29 mouse cellular contexts compared by ENCODE assay signal in genomic region chrX:42033911-42034310, GRCm38 (mm10). TPM values are rescaled to one million over a fixed set of nuclear protein-coding genes. Genes with fewer than 3 reads are reported as not detected.
A peak's percentile ranks its signal among the peaks of the same experiment; 100 is the strongest.
DNase-seq lines count a peak whose midpoint lies in the region; ATAC-seq and TF ChIP-seq lines count a peak whose summit lies in the region.
"Had no signal": no experiment of that assay in that cellular context is flagged by ENCODE, and none has a peak within 500 bp of the region (broad histone marks: within the 10 kb centered on the region; RNA-seq: fewer than 3 reads in every experiment).

No protein-coding gene starts in this region.

- no peaks in the 10 kb centered on the region for H3K27me3 ChIP-seq in embryonic facial prominence, embryonic 14.5 days (replicated peaks; ENCODE audit: control insufficient read depth, insufficient read depth, low read length)
- H3K27me3 ChIP-seq in embryonic facial prominence, embryonic 10.5 days (replicated peaks; ENCODE audit: low read depth, poor library complexity, severe bottlenecking), result no peaks in the 10 kb centered on the region
- H3K27me3 ChIP-seq in liver, postnatal 0 days (ENCODE audit: insufficient read depth, low read length), result no peaks in the 10 kb centered on the region
- H3K27me3 ChIP-seq in liver, embryonic 11.5 days (replicated peaks; ENCODE audit: control insufficient read depth, insufficient read depth, low read length), result no peaks in the 10 kb centered on the region
- no peaks in the 10 kb centered on the region for H3K27me3 ChIP-seq in midbrain, embryonic 14.5 days (ENCODE audit: control insufficient read depth, insufficient read depth, low read length)
- no peaks in the 10 kb centered on the region for H3K27me3 ChIP-seq in midbrain, embryonic 10.5 days (ENCODE audit: low read depth, poor library complexity, severe bottlenecking)
- H3K27me3 ChIP-seq in limb, embryonic 15.5 days, result no peaks in the 10 kb centered on the region
- H3K27me3 ChIP-seq in heart, embryonic 11.5 days (ENCODE audit: control insufficient read depth, insufficient read depth, low read length), result no peaks in the 10 kb centered on the region
- H3K27me3 ChIP-seq: embryonic facial prominence, embryonic 12.5 days; heart, embryonic 12.5 days; intestine, embryonic 15.5 days; kidney, embryonic 15.5 days; midbrain, embryonic 12.5 days; neural tube, embryonic 13.5 days had no signal

- no peak for TF ChIP-seq EP300 in liver, postnatal 0 days (IDR thresholded peaks at IDR 0.05; ENCODE audit: low read depth)

- H3K36me3 ChIP-seq in embryonic facial prominence, embryonic 14.5 days (ENCODE audit: control insufficient read depth, insufficient read depth, low read length), result no peaks in the 10 kb centered on the region
- no peaks in the 10 kb centered on the region for H3K36me3 ChIP-seq in embryonic facial prominence, embryonic 10.5 days (replicated peaks)
- H3K36me3 ChIP-seq in liver, postnatal 0 days (replicated peaks; ENCODE audit: insufficient read depth, low read length), result no peaks in the 10 kb centered on the region
- H3K36me3 ChIP-seq in liver, embryonic 11.5 days (ENCODE audit: control insufficient read depth, insufficient read depth, low read length), result no peaks in the 10 kb centered on the region
- H3K36me3 ChIP-seq in midbrain, embryonic 14.5 days (ENCODE audit: control insufficient read depth, insufficient read depth, low read length), result no peaks in the 10 kb centered on the region
- H3K36me3 ChIP-seq in midbrain, embryonic 10.5 days, result no peaks in the 10 kb centered on the region
- H3K36me3 ChIP-seq in limb, embryonic 15.5 days, result no peaks in the 10 kb centered on the region
- H3K36me3 ChIP-seq in heart, embryonic 11.5 days (ENCODE audit: control insufficient read depth, insufficient read depth, low read length), result no peaks in the 10 kb centered on the region
- H3K36me3 ChIP-seq: embryonic facial prominence, embryonic 12.5 days; heart, embryonic 12.5 days; hindbrain, embryonic 10.5 days; intestine, embryonic 15.5 days; kidney, embryonic 15.5 days; midbrain, embryonic 12.5 days; neural tube, embryonic 13.5 days had no signal

- WGBS in embryonic facial prominence, embryonic 14.5 days, result 66% methylated on average over 7 of the region's 7 CpGs
- WGBS in embryonic facial prominence, embryonic 10.5 days, result 74% methylated on average over 7 of the region's 7 CpGs
- 56% methylated on average over 7 of the region's 7 CpGs for WGBS in liver, postnatal 0 days (ENCODE audit: insufficient replicate concordance)
- WGBS in liver, embryonic 11.5 days, result 74% methylated on average over 7 of the region's 7 CpGs
- WGBS in midbrain, embryonic 14.5 days, result 45% methylated on average over 7 of the region's 7 CpGs
- 63% methylated on average over 7 of the region's 7 CpGs for WGBS in midbrain, embryonic 10.5 days
- 67% methylated on average over 7 of the region's 7 CpGs for WGBS in limb, embryonic 15.5 days
- WGBS in heart, embryonic 11.5 days (ENCODE audit: insufficient replicate concordance), result 62% methylated on average over 7 of the region's 7 CpGs

- H3K9me3 ChIP-seq in embryonic facial prominence, embryonic 14.5 days (ENCODE audit: control insufficient read depth, low read length), result no peaks in the 10 kb centered on the region
- no peaks in the 10 kb centered on the region for H3K9me3 ChIP-seq in embryonic facial prominence, embryonic 10.5 days
- no peaks in the 10 kb centered on the region for H3K9me3 ChIP-seq in liver, postnatal 0 days (ENCODE audit: low read length)
- H3K9me3 ChIP-seq in liver, embryonic 11.5 days (ENCODE audit: control insufficient read depth, low read length), result no peaks in the 10 kb centered on the region
- H3K9me3 ChIP-seq in midbrain, embryonic 14.5 days (ENCODE audit: control insufficient read depth, low read length), result no peaks in the 10 kb centered on the region
- no peaks in the 10 kb centered on the region for H3K9me3 ChIP-seq in midbrain, embryonic 10.5 days (replicated peaks)
- H3K9me3 ChIP-seq in limb, embryonic 15.5 days, result no peaks in the 10 kb centered on the region
- H3K9me3 ChIP-seq in heart, embryonic 11.5 days (replicated peaks; ENCODE audit: control insufficient read depth, low read length), result no peaks in the 10 kb centered on the region
- H3K9me3 ChIP-seq: embryonic facial prominence, embryonic 12.5 days; heart, embryonic 12.5 days; hindbrain, embryonic 10.5 days; intestine, embryonic 15.5 days; kidney, embryonic 15.5 days; midbrain, embryonic 12.5 days; neural tube, embryonic 13.5 days had no signal

- no peaks in the 10 kb centered on the region for H3K4me1 ChIP-seq in embryonic facial prominence, embryonic 14.5 days (ENCODE audit: control insufficient read depth, insufficient read depth, low read length)
- H3K4me1 ChIP-seq in embryonic facial prominence, embryonic 10.5 days, result no peaks in the 10 kb centered on the region
- H3K4me1 ChIP-seq in liver, postnatal 0 days (ENCODE audit: insufficient read depth), result no peaks in the 10 kb centered on the region; the same call in 1 of the 2 replicates
- H3K4me1 ChIP-seq in liver, embryonic 11.5 days (replicated peaks; ENCODE audit: control insufficient read depth, insufficient read depth, low read length), result no peaks in the 10 kb centered on the region
- no peaks in the 10 kb centered on the region for H3K4me1 ChIP-seq in midbrain, embryonic 14.5 days (ENCODE audit: control insufficient read depth, insufficient read depth, low read length)
- H3K4me1 ChIP-seq in midbrain, embryonic 10.5 days, result no peaks in the 10 kb centered on the region
- no peaks in the 10 kb centered on the region for H3K4me1 ChIP-seq in limb, embryonic 15.5 days
- H3K4me1 ChIP-seq in heart, embryonic 11.5 days (ENCODE audit: control insufficient read depth, insufficient read depth, low read length), result no peaks in the 10 kb centered on the region
- H3K4me1 ChIP-seq: embryonic facial prominence, embryonic 12.5 days; heart, embryonic 12.5 days; hindbrain, embryonic 10.5 days; intestine, embryonic 15.5 days; kidney, embryonic 15.5 days; midbrain, embryonic 12.5 days; neural tube, embryonic 13.5 days had no signal

- no peak overlapping the region for H3K4me3 ChIP-seq in embryonic facial prominence, embryonic 14.5 days (ENCODE audit: low read depth, low read length)
- H3K4me3 ChIP-seq in embryonic facial prominence, embryonic 10.5 days, result no peak overlapping the region
- H3K4me3 ChIP-seq in liver, postnatal 0 days (ENCODE audit: low read depth, low read length), result no peak overlapping the region
- no peak overlapping the region for H3K4me3 ChIP-seq in liver, embryonic 11.5 days (ENCODE audit: low read depth, low read length)
- H3K4me3 ChIP-seq in midbrain, embryonic 14.5 days (replicated peaks; ENCODE audit: low read depth, low read length), result no peak overlapping the region
- no peak overlapping the region for H3K4me3 ChIP-seq in midbrain, embryonic 10.5 days
- H3K4me3 ChIP-seq in limb, embryonic 15.5 days, result no peak overlapping the region
- H3K4me3 ChIP-seq in heart, embryonic 11.5 days (ENCODE audit: low read depth, low read length), result no peak overlapping the region
- H3K4me3 ChIP-seq: embryonic facial prominence, embryonic 12.5 days; heart, embryonic 12.5 days; hindbrain, embryonic 10.5 days; intestine, embryonic 15.5 days; kidney, embryonic 15.5 days; left cerebral cortex, adult 2 months; midbrain, embryonic 12.5 days; myocyte; neural tube, embryonic 13.5 days had no signal

- no peak for TF ChIP-seq CTCF in liver, postnatal 0 days (IDR thresholded peaks at IDR 0.05; ENCODE audit: low read depth)

- no peak overlapping the region for H3K4me2 ChIP-seq in embryonic facial prominence, embryonic 14.5 days (ENCODE audit: low read depth, low read length)
- no peak overlapping the region for H3K4me2 ChIP-seq in liver, postnatal 0 days (ENCODE audit: low read depth, low read length)
- H3K4me2 ChIP-seq in liver, embryonic 11.5 days, result no peak overlapping the region
- no peak overlapping the region for H3K4me2 ChIP-seq in midbrain, embryonic 14.5 days (ENCODE audit: low read length)
- H3K4me2 ChIP-seq in limb, embryonic 15.5 days, result no peak overlapping the region
- no peak overlapping the region for H3K4me2 ChIP-seq in heart, embryonic 11.5 days
- H3K4me2 ChIP-seq: embryonic facial prominence, embryonic 12.5 days; intestine, embryonic 15.5 days; kidney, embryonic 15.5 days; neural tube, embryonic 13.5 days had no signal

- no peak for ATAC-seq in embryonic facial prominence, embryonic 14.5 days (ENCODE audit: low read depth)
- no peak for ATAC-seq in liver, postnatal 0 days
- no peak for ATAC-seq in liver, embryonic 11.5 days (replicated peaks; ENCODE audit: low FRiP score)
- ATAC-seq in midbrain, embryonic 14.5 days (ENCODE audit: low FRiP score, low TSS enrichment), result no peak
- no peak for ATAC-seq in limb, embryonic 15.5 days (ENCODE audit: insufficient number of reproducible peaks, low FRiP score, low TSS enrichment, low read depth)
- ATAC-seq in heart, embryonic 11.5 days (replicated peaks; ENCODE audit: insufficient number of reproducible peaks, low FRiP score, low TSS enrichment), result no peak
- ATAC-seq: hindbrain, embryonic 16.5 days had no signal

- H3K9ac ChIP-seq in embryonic facial prominence, embryonic 14.5 days (ENCODE audit: low read depth, low read length), result no peak overlapping the region
- no peak overlapping the region for H3K9ac ChIP-seq in liver, postnatal 0 days (replicated peaks)
- no peak overlapping the region for H3K9ac ChIP-seq in liver, embryonic 11.5 days (ENCODE audit: low read depth, low read length)
- H3K9ac ChIP-seq in midbrain, embryonic 14.5 days (replicated peaks; ENCODE audit: low read length), result no peak overlapping the region
- no peak overlapping the region for H3K9ac ChIP-seq in limb, embryonic 15.5 days
- H3K9ac ChIP-seq in heart, embryonic 11.5 days (ENCODE audit: low read depth, low read length), result no peak overlapping the region
- H3K9ac ChIP-seq: embryonic facial prominence, embryonic 12.5 days; heart, embryonic 12.5 days; intestine, embryonic 15.5 days; kidney, embryonic 15.5 days; midbrain, embryonic 12.5 days; neural tube, embryonic 13.5 days had no signal

- H3K27ac ChIP-seq in embryonic facial prominence, embryonic 14.5 days (replicated peaks; ENCODE audit: low read depth, low read length), result 0 out of 2 replicates have a peak overlapping the region, but pooled peaks have one; percentile 13
- no peak overlapping the region for H3K27ac ChIP-seq in embryonic facial prominence, embryonic 10.5 days (replicated peaks)
- H3K27ac ChIP-seq in liver, postnatal 0 days (ENCODE audit: low read depth), result peak overlapping the region; percentile 62; the same call in 1 of the 2 replicates
- no peak overlapping the region for H3K27ac ChIP-seq in liver, embryonic 11.5 days (ENCODE audit: low read depth, low read length)
- no peak overlapping the region for H3K27ac ChIP-seq in midbrain, embryonic 14.5 days (replicated peaks; ENCODE audit: low read depth, low read length)
- H3K27ac ChIP-seq in midbrain, embryonic 10.5 days (replicated peaks), result no peak overlapping the region
- 0 out of 2 replicates have a peak overlapping the region, but pooled peaks have one; percentile 43 for H3K27ac ChIP-seq in limb, embryonic 15.5 days
- no peak overlapping the region for H3K27ac ChIP-seq in heart, embryonic 11.5 days (ENCODE audit: low read depth, low read length)
- H3K27ac ChIP-seq: embryonic facial prominence, embryonic 12.5 days; intestine, embryonic 15.5 days; kidney, embryonic 15.5 days; left cerebral cortex, adult 2 months; macrophage; midbrain, embryonic 12.5 days; neural tube, embryonic 13.5 days had no signal

- DNase-seq in embryonic facial prominence, embryonic 14.5 days (ENCODE audit: low spot score), result no peak
- no peak for DNase-seq in embryonic facial prominence, embryonic 10.5 days (ENCODE audit: low spot score)
- DNase-seq in liver, postnatal 0 days, result no peak
- no peak for DNase-seq in liver, embryonic 11.5 days (ENCODE audit: low spot score)
- DNase-seq in midbrain, embryonic 14.5 days, result peak; percentile 10
- DNase-seq in midbrain, embryonic 10.5 days (ENCODE audit: low spot score), result no peak
- DNase-seq: adrenal gland, adult 2 months; cerebellum, adult 18-20 months; cerebellum, postnatal 14 days; gastrocnemius, postnatal 14 days; heart, adult 11 months; heart, postnatal 10 days; kidney, postnatal 4 days; left cerebral cortex, postnatal 4 days; retina, postnatal 1 day; thymus, postnatal 25 days had no signal

RNA-seq across cellular contexts. Expression of gene Xiap, which starts 25.6 kb away (rescaled TPM):
- polyA plus RNA-seq in embryonic facial prominence, embryonic 14.5 days (2014; fragmentation: Nextera tagmentation; extraction: Ambion mirVana), result 17.6 and 18.1 TPM in 2 replicates
- 11.4 and 11.8 TPM in 2 replicates for polyA plus RNA-seq in embryonic facial prominence, embryonic 10.5 days (2016; fragmentation: Nextera tagmentation; extraction: Ambion mirVana)
- 8.9 and 9.5 TPM in 2 replicates for polyA plus RNA-seq in liver, postnatal 0 days (2015; fragmentation: Nextera tagmentation; extraction: Ambion mirVana)
- 12.9 and 14.1 TPM in 2 replicates for polyA plus RNA-seq in liver, embryonic 11.5 days (2014; fragmentation: Nextera tagmentation; extraction: Ambion mirVana)
- 15.7 and 17.6 TPM in 2 replicates for polyA plus RNA-seq in midbrain, embryonic 14.5 days (2014; fragmentation: Nextera tagmentation; extraction: Ambion mirVana)
- 11.2 and 12.0 TPM in 2 replicates for polyA plus RNA-seq in midbrain, embryonic 10.5 days (2016; fragmentation: Nextera tagmentation; extraction: Ambion mirVana)
- polyA plus RNA-seq in limb, embryonic 15.5 days (2015; fragmentation: Nextera tagmentation; extraction: Ambion mirVana), result 9.1 and 12.7 TPM in 2 replicates
- 13.1 and 14.6 TPM in 2 replicates for polyA plus RNA-seq in heart, embryonic 11.5 days (2014; fragmentation: Nextera tagmentation; extraction: Ambion mirVana)

Comparison
In these comparisons a context has a peak if more than half of its experiments do, and no peak if none do; other contexts are left out.
1. H3K27ac ChIP-seq: peak in embryonic facial prominence, embryonic 14.5 days (single experiment), liver, postnatal 0 days (single experiment) and limb, embryonic 15.5 days (single experiment); none in embryonic facial prominence, embryonic 10.5 days (single experiment), liver, embryonic 11.5 days (single experiment), midbrain, embryonic 14.5 days (single experiment), midbrain, embryonic 10.5 days (single experiment) and heart, embryonic 11.5 days (single experiment).